Mouse (Mus musculus) left cerebral cortex, adult 9 months (tissue): Measurements from ENCODE around the gene Rcsd1.

Source experiments
- DNase-seq, 2 experiments: peaks; one replicate each; pipeline ENCODE4 v3.0.0; 2022; ENCODE audit warnings: low spot score in 2 of 2

Gene Rcsd1

GRCm38 (mm10) chr1:165709629-165710256, at the start of gene Rcsd1:
Gene Rcsd1, minus strand, starts transcription at chr1:165709757.
- DNase-seq: no peak

GRCm38 (mm10) chr1:165755194-165755593, 45.6 kb upstream of the Rcsd1 start:
- no peak for DNase-seq

GRCm38 (mm10) chr1:165754205-165754604, 44.6 kb upstream of the Rcsd1 start:
- DNase-seq: no peak

- no peak for DNase-seq
Observed at GRCm38 (mm10) chr1:165751838-165752237, 42.3 kb upstream of the Rcsd1 start.

- DNase-seq: no peak
Observed at GRCm38 (mm10) chr1:165751142-165751541, 41.6 kb upstream of the Rcsd1 start.

- no peak for DNase-seq
Observed at GRCm38 (mm10) chr1:165748053-165748452, 38.5 kb upstream of the Rcsd1 start.

- DNase-seq: no peak
Observed at GRCm38 (mm10) chr1:165741989-165742388, 32.4 kb upstream of the Rcsd1 start.

GRCm38 (mm10) chr1:165738985-165739384, 29.4 kb upstream of the Rcsd1 start:
- DNase-seq: no peak

- DNase-seq: no peak
Observed at GRCm38 (mm10) chr1:165737867-165738266, 28.3 kb upstream of the Rcsd1 start.

GRCm38 (mm10) chr1:165737451-165737850, 27.9 kb upstream of the Rcsd1 start:
- no peak for DNase-seq

- DNase-seq: peak in 1 of 2 experiments; percentile 93
Observed at GRCm38 (mm10) chr1:165735826-165736818, 26.6 kb upstream of the Rcsd1 start.

- DNase-seq: no peak
Observed at GRCm38 (mm10) chr1:165734840-165735239, 25.3 kb upstream of the Rcsd1 start.

- no peak for DNase-seq
Observed at GRCm38 (mm10) chr1:165731553-165731952, 22.0 kb upstream of the Rcsd1 start.

GRCm38 (mm10) chr1:165730129-165730528, 20.6 kb upstream of the Rcsd1 start:
- no peak for DNase-seq

- DNase-seq: no peak
Observed at GRCm38 (mm10) chr1:165728057-165728639, 18.6 kb upstream of the Rcsd1 start.

- no peak for DNase-seq
Observed at GRCm38 (mm10) chr1:165726986-165727385, 17.4 kb upstream of the Rcsd1 start.

GRCm38 (mm10) chr1:165725039-165725644, 15.6 kb upstream of the Rcsd1 start:
- DNase-seq: no peak

- no peak for DNase-seq
Observed at GRCm38 (mm10) chr1:165724219-165725033, 14.9 kb upstream of the Rcsd1 start.

- DNase-seq: no peak
Observed at GRCm38 (mm10) chr1:165722531-165723123, 13.1 kb upstream of the Rcsd1 start.

GRCm38 (mm10) chr1:165718543-165719105, 9.1 kb upstream of the Rcsd1 start:
- DNase-seq: no peak
